In genomic region chr13:81828486-81828885, GRCm38 (mm10) we compare ENCODE assay signal across 12 mouse cellular contexts. TPM values are rescaled to one million over a fixed set of nuclear protein-coding genes. Genes with fewer than 3 reads are reported as not detected.
DNase-seq lines count a peak whose midpoint lies in the region; ATAC-seq lines count a peak whose summit lies in the region.
"Had no signal": no experiment of that assay in that cellular context is flagged by ENCODE, and none has a peak within 500 bp of the region (broad histone marks: within the 10 kb centered on the region; RNA-seq: fewer than 3 reads in every experiment).

No protein-coding gene starts in this region.

- no peak overlapping the region for H3K9ac ChIP-seq in midbrain, embryonic 13.5 days (replicated peaks)
- H3K9ac ChIP-seq: liver, postnatal 0 days had no signal

- no peaks in the 10 kb centered on the region for H3K9me3 ChIP-seq in midbrain, embryonic 13.5 days
- H3K9me3 ChIP-seq: G1E had no signal

- no peak overlapping the region for H3K4me2 ChIP-seq in midbrain, embryonic 13.5 days (replicated peaks)

- WGBS in midbrain, embryonic 13.5 days = 41% methylated on average over 6 of the region's 6 CpGs

- no peak overlapping the region for H3K27ac ChIP-seq in midbrain, embryonic 13.5 days

- H3K27me3 ChIP-seq in midbrain, embryonic 13.5 days = 0 out of 2 replicates have a peak, but pooled peaks cover 2% of the 10 kb centered on the region

- DNase-seq in cerebellum, postnatal 10 days = peak; percentile 25 to 46
- no peak for DNase-seq in cerebellum, adult 8-10 months
- DNase-seq in right cerebral cortex, adult 18-20 months = peak; percentile 75
- DNase-seq in right cerebral cortex, postnatal 14 days = no peak
- DNase-seq in thymus, postnatal 36 days = no peak
- no peak for DNase-seq in heart, adult 8-10 months (ENCODE audit: low spot score)
- DNase-seq in embryo, embryonic 9.5 days (ENCODE audit: extremely low spot score) = no peak
- DNase-seq: adrenal gland, postnatal 36 days; heart, postnatal 10 days; liver, postnatal 0 days had no signal

- H3K4me1 ChIP-seq in midbrain, embryonic 13.5 days (replicated peaks) = peaks cover 7% of the 10 kb centered on the region

- H3K36me3 ChIP-seq in midbrain, embryonic 13.5 days = no peaks in the 10 kb centered on the region
- H3K36me3 ChIP-seq: G1E had no signal

- no peak overlapping the region for H3K4me3 ChIP-seq in midbrain, embryonic 13.5 days (replicated peaks)

- peak; percentile 50; the same call in 1 of the 2 replicates for ATAC-seq in midbrain, embryonic 13.5 days
- ATAC-seq: liver, postnatal 0 days had no signal

RNA-seq across cellular contexts. Expression of gene Cetn3, which starts 45.6 kb away (rescaled TPM):
- 246 and 262 TPM in 2 replicates for polyA plus RNA-seq in midbrain, embryonic 13.5 days (2015; fragmentation: Nextera tagmentation; extraction: Ambion mirVana)
- total RNA-seq in heart, adult 8-10 months (2022) = 10 to 100 TPM; 42.4 to 60.0 (median 51.5) TPM

Comparison
In these comparisons a context has a peak if more than half of its experiments do, and no peak if none do; other contexts are left out.
1. DNase-seq: peak in cerebellum, postnatal 10 days (2 of 2) and right cerebral cortex, adult 18-20 months (single experiment); none in cerebellum, adult 8-10 months (single experiment), right cerebral cortex, postnatal 14 days (single experiment), thymus, postnatal 36 days (0 of 2), heart, adult 8-10 months (single experiment) and embryo, embryonic 9.5 days (single experiment).